Mouse (Mus musculus): ENCODE data around the gene 4930544D05Rik.
"Not testable (repeated sequence)": the region's sequence is repeated elsewhere in the genome, so short reads cannot be mapped to it uniquely, and the experiment has no call there.

The 4930544D05Rik gene

GRCm38 (mm10) chr11:70615516-70616093 lies at the start of gene 4930544D05Rik:
Gene 4930544D05Rik, plus strand, starts transcription at chr11:70615848.
- peak in 1 of 2 experiments; percentile 68 for DNase-seq (ENCODE audit: low spot score in 2 of 2)

DNA sequence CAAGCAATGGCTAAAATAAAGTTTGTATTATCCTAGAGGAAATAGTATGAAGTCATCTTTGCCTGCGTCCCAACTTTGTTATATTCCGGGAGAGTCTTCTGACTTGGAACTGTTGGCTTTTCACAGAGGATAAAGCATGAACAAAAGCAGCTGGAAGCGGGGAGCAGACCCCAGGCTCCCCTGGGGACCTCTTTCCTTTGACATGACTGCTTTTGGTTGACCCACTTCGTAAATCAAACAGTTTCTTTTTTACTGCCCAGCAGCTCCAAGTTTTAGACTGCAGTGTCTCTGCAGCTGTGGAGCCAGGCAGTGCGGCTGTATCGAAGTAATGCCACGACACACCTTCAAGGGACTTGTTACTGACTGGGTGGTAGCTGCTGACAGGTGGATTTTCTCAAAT lies 49.1 kb upstream of the 4930544D05Rik start:
- no peak for DNase-seq (ENCODE audit: low spot score in 2 of 2)

GRCm38 (mm10) chr11:70570614-70571013 lies 45.0 kb upstream of the 4930544D05Rik start:
- not testable (repeated sequence) for DNase-seq (ENCODE audit: low spot score in 2 of 2)

- no peak for DNase-seq (ENCODE audit: low spot score in 2 of 2)
Measured at GRCm38 (mm10) chr11:70571641-70572040, 44.0 kb upstream of the 4930544D05Rik start.

DNA sequence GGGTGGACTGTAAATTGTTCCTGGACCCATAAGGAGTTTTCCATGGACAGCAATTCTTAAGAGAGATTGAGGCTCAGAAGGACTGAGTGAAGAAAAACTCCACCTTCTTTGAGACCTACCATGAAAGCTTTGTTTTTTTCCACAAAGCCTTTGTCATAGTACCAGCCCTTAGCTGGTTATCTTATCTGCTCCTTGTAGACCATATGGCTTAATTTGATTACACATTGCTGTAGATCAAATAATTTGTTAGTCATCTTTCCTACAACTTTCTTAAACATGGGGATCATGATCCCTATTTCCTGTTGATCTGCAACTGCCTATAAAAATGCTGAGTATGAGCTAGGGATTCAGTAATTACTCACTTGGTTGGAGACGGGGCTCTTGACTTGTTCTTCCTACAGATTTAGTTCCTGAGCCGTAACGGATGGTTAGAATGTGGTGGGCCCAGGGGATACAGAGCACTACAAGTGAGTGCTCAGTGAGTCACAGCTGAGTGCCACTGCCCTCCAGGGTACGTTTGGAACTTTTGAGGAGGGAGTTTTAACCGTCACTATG lies 43.2 kb upstream of the 4930544D05Rik start:
- DNase-seq (ENCODE audit: low spot score in 2 of 2) = no peak

- DNase-seq (ENCODE audit: low spot score in 2 of 2) = no peak
Measured at GRCm38 (mm10) chr11:70573872-70574271, 41.8 kb upstream of the 4930544D05Rik start.

DNA sequence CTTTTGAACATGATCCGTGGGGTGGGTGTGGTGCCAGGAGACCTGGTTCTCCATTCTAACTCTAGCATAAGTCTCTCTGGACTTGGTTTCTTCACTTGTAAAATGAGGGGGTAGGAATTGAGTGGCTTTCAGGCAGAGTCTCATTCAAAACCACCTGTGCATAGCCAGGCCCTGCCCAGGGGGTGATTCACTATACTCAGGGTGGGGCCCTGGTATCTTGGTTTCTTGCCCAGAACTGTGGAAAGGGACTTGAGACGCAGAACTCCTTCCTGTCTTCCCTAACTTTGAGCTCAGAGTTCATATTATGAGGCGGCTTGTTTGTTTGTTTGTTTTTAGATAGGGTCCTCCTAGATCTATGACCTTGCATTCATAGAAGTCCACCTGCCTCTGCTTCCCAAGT lies 38.4 kb upstream of the 4930544D05Rik start:
- no peak for DNase-seq (ENCODE audit: low spot score in 2 of 2)

- DNase-seq (ENCODE audit: low spot score in 2 of 2) = no peak
Measured at GRCm38 (mm10) chr11:70578962-70579361, 36.7 kb upstream of the 4930544D05Rik start.

DNA sequence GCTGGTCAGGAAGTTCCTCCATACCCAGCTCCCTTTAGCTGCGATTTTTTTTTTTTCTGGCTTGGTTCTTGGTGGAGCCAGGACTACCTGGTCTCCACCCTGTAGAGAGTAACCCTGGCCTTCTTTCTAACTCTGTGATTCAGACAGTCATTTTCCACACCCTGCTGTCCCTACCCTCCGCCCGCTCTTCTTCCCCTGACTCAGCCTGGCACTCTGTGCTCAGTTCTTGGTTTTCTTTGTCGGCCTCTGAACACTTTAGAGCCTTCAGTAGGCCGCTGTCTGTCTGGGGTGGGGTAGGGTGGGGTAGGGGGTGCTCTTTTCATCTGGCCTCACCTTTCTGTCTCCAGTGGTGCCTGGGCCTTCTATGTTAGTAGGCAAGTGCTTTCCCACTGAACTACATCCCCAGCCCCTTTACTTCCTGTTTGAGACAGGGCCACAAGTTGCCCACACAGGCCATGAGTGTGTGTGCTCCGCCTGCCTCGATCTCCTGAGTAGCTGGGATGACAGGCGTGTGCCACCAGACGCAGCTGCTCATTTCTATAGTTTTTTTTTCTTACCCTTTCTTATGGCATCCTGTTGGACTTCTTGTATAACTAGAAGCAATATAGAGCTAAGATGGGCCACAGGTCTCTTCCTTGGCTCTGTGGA lies 35.8 kb upstream of the 4930544D05Rik start:
- no peak for DNase-seq (ENCODE audit: low spot score in 2 of 2)

DNA sequence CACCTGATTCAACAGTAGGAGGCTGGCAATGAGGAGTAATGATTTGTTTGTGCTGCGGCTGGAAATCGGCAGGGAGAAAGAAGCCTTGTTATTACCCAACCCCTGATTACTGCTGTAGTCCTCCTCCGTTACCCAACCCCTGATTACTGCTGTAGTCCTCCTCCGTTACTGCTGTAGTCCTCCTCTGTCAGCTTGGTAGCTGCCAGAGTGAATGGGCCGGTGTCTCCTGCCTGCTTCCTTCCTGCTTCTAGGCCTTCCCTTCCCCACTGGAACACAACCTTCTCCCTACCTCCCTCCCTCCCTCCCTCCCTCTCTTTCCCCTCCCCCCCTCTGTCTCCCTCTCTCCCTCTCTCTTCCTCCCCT lies 35.3 kb upstream of the 4930544D05Rik start:
- no peak for DNase-seq (ENCODE audit: low spot score in 2 of 2)

DNA sequence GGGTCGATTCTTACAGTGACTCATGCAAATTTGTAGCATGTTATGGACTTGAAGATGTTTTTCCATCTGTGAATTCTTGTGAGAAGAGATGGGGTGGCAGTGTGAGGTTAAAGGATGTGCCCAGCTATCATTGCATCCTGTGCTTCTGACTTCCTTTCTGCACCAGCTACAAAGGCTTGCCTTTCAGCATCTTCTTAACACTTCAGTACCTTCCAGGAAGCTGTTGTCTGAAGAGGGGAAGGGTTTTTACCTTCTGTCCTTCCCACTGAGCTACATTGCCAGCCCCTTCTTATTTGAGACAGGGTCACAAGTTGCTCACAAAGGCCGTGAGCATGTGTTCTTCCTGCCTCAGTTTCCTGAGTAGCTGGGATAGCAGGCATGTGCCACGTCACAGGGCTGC lies 34.7 kb upstream of the 4930544D05Rik start:
- no peak for DNase-seq (ENCODE audit: low spot score in 2 of 2)

GRCm38 (mm10) chr11:70582196-70582595 lies 33.5 kb upstream of the 4930544D05Rik start:
- no peak for DNase-seq (ENCODE audit: low spot score in 2 of 2)

DNA sequence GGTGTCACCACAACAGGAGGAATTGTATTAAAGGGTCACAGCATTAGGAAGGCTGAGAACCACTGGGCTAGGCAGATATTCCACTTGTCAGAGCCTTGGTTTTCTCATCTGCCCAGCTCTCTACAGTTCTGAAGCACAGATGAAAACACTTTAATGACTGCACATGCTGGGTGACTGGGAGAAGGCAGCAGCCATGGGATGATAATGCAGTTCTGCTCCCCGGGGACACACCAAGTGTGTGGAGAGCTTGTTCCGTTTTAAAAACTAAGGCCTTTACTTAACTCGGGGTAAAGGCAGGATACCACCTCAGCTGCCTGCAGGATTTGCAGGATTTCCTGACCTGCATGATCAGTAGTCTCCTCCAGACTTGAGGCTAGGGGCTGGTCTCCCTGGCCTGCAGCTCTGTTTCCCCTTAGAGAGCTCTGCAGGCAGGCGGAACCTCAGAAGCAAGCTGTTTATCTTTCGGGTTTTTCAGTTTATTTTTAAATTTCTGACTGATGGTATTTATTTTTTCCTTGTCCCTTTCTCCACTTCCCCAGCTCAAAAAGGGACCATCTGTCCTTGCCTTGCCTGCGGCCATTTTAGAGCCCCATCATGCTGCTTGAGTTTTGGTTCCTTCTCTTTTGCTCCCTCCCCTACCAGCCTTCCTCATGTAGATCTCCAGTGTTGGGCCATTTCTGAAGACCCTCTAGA lies 32.5 kb upstream of the 4930544D05Rik start:
- no peak for DNase-seq (ENCODE audit: low spot score in 2 of 2)

GRCm38 (mm10) chr11:70583775-70584174 lies 31.9 kb upstream of the 4930544D05Rik start:
- DNase-seq (ENCODE audit: low spot score in 2 of 2) = no peak

DNA sequence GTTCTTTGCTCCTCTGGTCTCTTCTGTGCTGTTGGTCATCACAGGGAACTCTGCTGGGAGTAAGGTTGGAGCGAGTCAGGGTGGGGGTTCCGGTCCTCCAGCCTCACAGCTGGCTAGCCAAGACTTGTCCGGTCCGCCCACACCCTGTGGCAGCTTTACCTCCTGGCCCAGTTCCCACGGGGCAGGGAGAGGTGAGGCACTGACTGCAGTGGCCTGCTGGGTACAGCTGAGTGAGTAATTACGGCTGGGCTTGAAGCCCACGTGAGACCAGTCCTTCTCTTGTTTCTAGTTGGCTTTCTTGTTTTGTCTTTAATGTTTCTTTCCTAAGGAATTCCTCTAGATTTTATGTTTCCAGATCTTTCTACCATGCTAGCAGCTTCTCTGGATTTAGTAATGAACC lies 30.2 kb upstream of the 4930544D05Rik start:
- DNase-seq (ENCODE audit: low spot score in 2 of 2) = no peak

DNA sequence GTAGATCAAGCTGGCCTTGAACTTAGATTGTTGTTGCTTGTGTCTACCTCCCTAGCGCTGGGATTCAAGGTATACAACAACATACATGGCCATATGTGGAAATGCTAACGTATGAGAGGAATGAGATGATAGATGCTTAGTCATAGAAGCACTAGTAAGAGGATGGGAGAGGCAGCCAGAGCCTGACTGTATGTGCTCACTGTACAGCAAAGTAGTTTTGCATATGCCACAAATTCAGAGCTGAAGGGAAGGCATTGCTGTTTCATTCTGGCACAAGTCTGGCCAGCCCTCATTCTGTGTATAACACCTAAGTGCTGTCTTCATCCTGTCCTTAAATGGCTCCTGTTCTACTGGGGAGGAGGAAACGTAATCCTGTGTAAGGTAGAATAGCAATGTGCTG lies 29.4 kb upstream of the 4930544D05Rik start:
- no peak for DNase-seq (ENCODE audit: low spot score in 2 of 2)

DNA sequence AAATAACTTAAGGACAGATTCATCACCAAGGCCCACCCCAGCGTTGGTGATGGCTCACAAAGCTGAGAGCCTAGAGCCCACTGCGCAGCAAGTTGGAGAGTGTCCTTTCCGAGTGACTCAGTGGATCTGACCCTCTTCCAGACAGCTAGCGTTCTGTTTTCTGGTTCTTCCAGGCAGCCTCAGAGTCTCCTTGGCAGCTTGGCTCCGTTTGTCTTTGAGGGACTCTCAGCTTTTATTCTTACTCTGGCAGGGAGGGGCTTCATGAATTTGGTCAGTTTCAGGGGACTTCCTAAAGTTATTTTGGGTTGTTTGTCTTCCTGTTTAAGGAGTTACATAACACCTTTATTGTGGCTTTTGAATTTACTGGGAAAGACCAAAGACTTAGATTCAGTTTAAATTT lies 28.7 kb upstream of the 4930544D05Rik start:
- no peak for DNase-seq (ENCODE audit: low spot score in 2 of 2)

DNA sequence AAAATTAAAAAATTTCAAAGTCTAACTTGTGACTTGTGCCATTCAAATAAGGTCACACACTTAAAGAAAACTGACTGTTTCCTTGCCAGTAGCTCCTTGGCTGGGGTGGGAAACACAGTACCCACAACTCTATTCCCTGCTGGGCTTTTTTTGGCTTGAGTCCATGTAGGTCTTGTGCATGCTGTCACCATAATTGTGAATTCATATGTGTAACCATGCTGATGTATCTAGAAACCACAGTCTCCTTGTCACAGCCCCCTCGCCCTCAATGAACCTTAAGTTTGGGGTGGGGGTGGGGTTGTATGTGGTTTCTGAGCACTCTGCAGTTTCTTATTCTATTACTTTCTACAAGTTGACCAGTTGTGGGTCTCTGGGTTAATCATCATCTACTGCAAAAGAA lies 23.9 kb upstream of the 4930544D05Rik start:
- DNase-seq (ENCODE audit: low spot score in 2 of 2) = no peak

GRCm38 (mm10) chr11:70594253-70594989 lies 21.2 kb upstream of the 4930544D05Rik start:
- no peak for DNase-seq (ENCODE audit: low spot score in 2 of 2)

- DNase-seq (ENCODE audit: low spot score in 2 of 2) = no peak
Measured at GRCm38 (mm10) chr11:70595638-70596037, 20.0 kb upstream of the 4930544D05Rik start.

GRCm38 (mm10) chr11:70596094-70596493 lies 19.6 kb upstream of the 4930544D05Rik start:
- DNase-seq (ENCODE audit: low spot score in 2 of 2) = no peak

DNA sequence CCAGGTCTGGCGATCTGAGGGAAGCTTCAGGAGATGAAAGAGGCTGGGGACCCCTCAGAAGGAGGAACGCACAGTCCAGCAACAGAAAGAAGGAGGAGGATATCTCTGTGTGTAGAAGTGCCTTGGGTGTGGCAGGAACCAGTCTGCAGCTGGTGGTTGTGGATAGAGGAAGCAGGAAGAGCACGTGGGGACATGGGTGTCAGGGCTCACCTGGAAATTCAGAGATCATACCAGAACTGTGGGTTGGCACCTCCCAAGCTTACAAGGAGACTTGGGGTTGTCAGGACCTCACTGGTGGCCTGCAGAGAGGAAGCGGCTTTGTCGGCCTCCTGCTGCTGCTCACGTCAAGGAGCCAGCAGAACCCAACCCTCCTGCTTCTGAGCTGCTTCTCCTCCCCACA lies 18.3 kb upstream of the 4930544D05Rik start:
- no peak for DNase-seq (ENCODE audit: low spot score in 2 of 2)

Data from spleen, postnatal 4 days (tissue).